Mouse (Mus musculus) brain, adult 2 months (tissue): ENCODE data around the gene Cers1.

Experiments
- DNase-seq: peaks from one replicate; pipeline ENCODE4 v3.0.0; 2011; ENCODE audit warnings: low read depth, low spot score

The Cers1 gene

DNA sequence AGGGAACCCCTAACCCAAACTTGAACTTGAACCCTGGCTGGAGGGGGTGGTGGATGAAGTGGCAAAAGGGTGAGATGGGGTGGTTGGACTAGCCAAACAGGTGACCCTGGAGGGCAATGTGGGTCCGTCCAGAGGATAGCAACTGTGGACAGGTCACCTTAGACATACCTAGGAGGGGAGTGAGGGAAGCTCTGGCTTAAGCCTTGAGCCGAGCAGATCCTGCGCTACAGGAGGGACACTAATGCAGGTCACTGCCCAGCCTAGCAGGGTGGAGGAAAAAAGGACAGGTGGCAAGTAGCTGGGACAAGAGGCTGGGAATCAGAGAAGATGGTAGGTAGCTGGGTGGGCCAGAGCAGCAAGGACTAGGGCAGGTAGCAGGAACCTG lies 36.4 kb downstream of the Cers1 start:
- no peak for DNase-seq

DNA sequence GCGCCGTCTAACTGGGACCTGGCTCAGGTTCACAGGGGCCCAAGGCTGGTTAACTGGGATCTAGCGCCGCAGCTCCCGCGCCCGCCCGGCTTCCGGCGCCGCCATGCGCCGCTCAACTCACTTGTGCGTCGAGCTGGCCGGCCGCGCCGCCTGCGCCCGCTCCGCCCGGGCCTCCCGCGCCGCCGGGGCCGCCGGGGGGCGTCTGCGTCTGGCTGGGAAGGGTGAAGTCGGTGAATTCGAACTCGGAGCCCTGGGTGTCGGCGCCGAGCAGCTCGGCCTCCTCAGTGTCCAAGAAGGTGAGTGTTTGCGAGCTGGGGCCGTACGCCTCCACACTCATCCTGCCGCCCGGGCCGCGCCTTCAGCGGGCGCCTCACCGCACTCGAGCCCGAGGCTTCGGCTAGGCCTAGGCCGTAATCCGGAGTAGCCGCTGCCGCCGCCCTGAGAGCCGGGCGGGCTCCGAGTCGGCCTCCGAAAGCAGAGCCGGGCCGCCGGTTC lies 37.1 kb downstream of the Cers1 start:
- peak; percentile 39 for DNase-seq

DNA sequence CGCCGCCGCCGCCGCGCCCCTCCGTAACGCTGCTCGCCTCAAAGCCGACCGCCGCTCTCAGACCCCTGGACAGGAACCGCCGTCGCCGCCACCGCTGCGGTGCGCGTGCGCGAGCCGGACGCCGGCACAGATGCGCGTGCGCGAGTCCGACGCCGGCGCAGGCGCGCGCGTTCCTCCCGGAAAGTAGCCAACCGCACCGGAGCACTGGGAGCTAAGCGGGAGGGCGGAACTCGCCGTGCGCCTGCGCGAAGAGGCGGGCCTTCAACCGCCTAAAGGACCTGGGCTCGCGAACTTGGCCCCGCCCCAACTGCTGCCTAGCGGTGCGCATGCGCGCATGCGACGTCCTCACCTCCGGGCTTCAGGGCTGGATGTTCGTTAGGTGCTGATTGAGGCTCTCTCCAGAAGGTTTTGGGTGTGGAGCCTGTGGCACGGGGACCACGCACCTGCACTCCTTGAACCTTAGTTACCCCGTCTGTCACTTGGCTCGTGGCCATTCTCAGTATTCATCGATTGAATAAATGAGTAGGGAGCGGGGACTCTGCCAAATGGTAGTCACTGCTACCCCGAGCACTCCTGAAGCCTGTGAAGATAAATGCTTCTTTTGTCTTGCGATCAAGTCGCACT lies 37.7 kb downstream of the Cers1 start, which contains the start of gene Upf1:
Gene Upf1, minus strand, starts transcription at position 85 of the 624 bp plus-strand sequence.
- peak; percentile 99 for DNase-seq

DNA sequence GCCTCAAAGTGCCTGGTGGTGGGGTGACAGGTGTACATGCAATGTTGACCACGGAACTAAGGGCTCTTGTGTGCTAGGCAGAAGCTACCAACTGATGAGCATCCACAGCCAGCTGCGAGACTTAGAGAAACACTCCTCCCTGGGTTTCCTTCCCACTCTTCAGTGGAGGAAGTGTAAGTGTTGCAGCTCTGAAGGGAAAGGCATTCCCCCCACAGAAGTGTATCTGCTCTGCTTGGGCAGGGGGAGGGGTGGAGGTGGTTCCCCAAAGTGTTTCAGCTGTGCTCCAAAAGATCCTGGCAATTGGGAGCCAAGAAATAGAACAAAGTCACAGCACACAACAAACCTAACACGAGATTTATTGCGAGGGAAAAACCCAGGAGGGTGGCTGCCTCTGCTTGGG lies 38.4 kb downstream of the Cers1 start:
- DNase-seq, result peak; percentile 85

DNA sequence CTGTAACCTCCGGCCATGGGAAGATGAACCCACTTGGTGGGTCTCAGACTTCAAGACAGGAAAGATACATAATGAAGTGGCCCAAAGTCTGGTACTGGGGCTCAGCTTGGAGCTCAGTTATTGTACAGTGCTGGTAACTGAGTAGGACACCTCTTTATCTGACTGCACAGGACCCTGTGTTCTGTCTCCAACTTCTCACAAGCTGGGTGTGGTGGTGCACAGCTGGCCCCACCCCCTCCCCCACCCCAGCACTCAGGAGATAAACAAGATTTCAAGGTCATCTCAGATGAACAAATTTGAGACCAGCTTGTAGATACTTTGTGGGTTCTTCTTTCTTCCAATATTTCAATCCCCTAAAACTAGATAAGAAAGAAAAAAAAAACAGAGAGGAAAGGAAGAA lies 40.5 kb downstream of the Cers1 start:
- no peak for DNase-seq

DNA sequence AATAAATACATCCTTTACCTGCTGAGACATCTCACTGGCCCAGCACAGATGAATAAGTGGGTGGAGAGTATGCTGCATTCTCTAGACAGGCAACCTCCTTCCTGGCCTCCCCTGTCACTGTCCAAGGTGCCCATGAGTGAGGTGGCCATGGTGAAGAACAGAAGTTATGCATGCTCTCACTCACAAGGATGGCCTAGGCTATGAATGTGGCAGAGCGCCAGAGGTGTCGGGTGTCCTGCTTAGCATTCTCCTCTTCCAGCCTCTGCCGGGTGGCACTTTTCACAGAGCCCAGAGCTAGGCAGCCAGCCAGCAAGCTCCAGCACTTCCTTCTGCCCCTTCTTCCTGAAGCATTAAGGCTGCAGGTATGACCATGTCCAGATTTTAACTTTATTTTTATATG lies 43.8 kb downstream of the Cers1 start:
- DNase-seq, result no peak

DNA sequence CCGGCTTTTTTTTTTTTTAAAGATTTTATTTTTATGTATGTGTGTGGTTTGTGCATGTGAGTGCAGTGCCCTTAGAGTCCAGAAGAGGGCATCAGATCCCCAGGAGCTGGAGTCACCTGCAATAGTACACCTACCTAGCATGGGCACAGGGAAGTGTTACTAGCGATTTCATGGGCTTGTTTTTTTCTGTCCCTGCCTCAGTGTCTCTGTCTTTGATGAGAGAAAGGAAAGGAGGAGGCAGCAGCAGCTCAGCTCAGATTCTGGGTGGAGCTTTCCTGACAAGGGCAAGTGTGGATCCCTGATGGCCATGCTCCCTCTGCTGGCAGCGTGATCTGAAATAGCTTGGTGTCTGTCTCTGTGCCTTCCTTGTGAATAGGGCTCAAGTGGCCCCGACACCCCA lies 45.2 kb downstream of the Cers1 start:
- no peak for DNase-seq

DNA sequence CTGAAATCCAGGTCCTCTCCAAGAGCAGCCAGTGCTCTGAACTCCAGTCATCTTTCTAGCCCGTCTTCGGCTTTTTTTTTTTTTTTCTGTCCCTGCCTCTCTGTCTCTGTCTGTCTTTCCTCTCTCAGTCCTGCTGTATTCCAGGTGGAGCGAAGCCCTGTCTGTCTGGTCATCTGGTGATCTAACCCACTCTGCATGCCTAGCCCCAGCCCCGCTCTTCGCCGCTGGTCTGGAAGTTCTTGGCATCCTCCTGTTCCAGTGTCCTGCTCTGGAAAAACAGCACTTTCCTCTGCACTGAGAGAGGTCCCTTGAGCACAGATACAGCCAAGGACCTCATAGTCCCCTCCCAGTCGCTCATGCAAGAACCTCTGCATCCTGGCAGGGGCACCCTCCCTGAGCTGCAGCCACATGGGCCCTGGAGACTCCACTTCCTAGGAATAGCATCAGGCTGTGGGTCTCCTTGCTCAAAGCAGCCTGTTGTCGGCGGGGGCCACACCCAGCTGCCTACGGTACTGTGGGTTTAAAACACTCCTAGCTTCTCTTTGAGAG lies 46.0 kb downstream of the Cers1 start:
- DNase-seq, result no peak

DNA sequence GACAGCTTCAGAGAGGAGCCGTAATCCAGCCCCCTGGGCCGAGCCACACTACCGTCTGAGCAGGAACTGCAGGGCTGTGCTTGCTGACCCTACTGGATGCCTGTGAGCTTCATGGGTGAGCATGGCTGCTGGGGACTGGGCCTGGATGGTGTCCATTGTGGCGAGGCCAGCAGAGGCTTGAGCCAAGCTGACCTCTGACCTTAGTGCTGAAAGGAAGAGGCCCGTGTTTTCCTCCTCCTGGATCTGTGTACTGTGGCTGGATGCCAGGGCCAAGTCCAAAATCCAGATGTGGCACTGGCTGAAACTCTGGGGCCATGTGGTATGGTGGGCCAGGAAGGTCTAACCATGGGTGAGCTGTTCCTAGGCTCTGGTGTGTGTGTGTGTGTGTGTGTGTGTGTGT lies 48.5 kb downstream of the Cers1 start:
- no peak for DNase-seq

DNA sequence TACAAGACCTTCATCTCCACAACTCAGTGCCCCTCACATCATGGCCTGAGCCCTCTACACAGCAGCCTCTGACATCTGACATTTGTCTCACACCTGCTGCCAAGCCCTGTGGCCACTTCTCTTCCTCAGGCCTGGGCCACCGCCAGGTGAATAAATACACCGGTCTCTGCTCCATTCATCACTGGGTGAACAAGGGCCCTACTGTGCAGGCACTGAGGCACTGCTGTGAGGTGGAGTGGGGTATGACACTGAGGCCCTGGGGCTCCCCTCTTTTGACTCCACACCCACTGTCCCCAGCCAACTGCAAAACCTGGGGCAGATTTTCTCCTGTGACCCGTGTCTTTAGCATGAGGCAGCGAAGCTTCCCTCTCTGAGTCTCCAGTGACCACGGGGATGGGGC lies 51.0 kb downstream of the Cers1 start:
- DNase-seq, result no peak

DNA sequence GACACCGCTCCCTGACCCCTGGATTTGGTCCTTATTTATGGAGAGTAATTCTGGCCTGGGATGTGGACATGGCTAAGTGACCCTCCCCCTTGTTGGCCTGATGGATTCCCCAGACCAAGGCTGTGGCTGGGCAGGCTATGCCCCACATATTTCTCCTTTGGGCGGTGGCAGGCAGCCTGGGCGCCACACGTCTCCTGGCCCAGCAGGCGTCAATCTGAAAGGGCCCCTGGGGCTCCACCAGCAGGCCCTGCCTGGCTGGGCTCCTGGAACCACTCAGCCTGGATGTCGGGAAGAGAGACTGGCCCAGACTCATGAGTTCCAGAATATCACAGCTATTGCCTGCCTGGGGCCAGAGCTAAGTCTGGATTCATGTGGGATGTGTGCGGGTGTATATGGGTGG lies 54.9 kb downstream of the Cers1 start:
- no peak for DNase-seq

DNA sequence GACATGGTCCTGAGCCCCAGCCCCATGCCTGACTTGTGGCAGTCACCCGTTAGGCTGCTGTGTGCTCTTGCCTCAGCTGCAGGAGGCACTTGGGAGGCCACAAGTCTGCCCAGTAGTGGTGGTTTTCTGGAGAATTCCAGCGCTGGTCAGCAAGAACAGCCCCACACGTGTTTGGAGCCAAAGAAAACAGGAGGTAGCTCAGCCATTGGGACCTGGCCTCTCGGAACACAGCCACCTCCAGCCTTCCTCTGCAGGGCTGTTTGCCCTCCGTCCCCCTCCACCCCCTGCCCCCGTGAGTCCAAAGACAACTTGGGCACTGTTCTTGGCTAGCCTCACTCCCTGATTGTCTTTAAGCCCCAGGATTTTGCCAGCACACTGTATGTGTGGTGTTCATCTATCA lies 56.4 kb downstream of the Cers1 start:
- DNase-seq, result no peak

DNA sequence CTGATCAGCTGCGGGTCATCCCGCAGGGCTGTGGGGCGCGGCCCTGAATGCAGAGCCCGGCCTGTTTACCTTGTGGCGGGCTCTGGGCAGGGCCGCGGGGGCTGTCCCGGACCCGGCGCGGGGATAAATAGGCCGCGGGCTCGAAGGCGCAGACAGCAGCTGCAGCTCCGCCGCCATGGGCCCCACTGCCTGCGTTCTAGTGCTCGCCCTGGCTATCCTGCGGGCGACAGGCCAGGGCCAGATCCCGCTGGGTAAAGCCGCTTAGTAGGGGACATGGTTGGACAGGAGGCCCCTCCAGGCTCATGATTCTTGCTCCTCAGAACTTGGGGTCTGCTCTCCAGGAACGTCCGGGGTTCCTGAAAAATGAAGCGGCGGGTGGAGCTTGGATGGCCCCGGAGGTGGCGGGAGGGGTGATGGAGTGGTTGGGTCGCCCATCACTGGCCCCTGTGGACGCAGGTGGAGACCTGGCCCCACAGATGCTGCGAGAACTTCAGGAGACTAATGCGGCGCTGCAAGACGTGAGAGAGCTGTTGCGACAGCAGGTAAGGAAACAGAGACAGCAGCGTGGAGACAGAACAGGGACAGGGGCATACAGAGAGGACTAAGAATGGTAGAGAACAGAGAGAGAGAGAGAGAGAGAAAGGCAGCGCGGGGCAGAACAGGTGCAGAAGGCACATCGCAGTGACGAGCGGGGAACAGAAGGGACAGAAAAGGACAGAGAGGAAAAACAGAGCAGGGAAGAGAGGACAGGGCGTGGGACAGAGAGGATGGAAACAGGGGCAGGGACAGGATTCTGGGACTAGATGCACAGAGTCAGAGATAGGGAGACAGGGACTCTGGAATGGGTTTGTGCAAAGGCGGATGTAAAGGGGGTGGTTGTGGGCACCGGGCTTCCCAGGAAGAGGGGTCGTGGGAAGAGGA lies 58.1 kb downstream of the Cers1 start, which contains the start of gene Comp:
Gene Comp, plus strand, starts transcription at position 162 of the 921 bp plus-strand sequence.
- no peak for DNase-seq

DNA sequence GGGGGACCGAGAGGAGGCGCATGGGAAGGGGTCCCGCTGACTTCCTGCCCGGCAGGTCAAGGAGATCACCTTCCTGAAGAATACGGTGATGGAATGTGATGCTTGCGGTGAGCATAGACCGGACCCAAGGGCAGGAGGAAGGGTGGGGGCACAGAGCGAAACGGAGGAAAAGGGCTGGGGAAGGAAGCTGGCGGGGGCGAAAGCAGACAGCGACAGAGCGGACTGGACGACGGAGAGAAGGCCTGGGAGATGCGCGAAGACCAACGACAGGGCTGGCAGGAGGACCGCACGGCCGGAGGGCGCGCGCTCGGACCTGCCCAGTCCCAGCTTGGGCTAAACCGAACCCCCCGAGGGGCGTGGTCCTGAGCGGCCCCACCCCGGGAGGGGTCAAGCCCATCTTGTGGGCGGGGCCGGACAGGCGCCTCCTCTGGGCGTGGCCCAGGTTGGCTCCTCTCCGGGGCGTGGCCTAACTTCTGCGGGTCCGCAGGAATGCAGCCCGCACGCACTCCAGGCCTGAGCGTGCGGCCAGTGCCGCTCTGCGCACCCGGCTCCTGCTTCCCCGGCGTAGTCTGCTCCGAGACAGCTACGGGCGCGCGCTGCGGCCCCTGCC lies 58.8 kb downstream of the Cers1 start:
- DNase-seq, result peak; percentile 84

DNA sequence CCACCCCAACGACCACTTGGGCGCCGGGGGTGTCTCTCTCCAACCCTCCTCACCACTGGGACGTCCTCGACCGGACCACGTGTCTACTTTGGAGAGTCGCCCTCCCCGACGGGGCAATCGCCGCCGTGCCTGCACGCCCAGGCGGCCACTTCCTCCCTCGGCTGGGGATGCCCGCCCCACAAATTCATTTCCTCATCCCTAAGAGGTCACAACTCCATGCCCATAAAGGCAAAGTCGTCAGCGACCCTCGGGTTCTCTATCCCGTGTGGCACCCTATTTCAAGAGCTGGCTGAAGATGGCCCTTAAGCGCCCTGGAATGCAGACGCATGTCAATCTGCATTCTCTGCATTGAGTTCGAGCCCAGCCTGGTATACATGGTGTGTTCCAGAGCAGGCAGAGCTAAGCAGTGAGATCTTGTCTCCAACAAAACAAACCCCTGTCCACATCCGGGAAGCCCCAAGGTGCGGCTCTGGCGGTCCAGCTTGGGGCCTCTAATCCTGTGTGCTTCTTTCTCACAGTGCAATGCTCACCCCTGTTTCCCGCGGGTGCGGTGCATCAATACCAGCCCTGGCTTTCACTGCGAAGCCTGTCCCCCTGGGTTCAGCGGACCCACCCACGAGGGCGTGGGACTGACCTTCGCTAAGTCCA lies 59.8 kb downstream of the Cers1 start:
- DNase-seq, result no peak

DNA sequence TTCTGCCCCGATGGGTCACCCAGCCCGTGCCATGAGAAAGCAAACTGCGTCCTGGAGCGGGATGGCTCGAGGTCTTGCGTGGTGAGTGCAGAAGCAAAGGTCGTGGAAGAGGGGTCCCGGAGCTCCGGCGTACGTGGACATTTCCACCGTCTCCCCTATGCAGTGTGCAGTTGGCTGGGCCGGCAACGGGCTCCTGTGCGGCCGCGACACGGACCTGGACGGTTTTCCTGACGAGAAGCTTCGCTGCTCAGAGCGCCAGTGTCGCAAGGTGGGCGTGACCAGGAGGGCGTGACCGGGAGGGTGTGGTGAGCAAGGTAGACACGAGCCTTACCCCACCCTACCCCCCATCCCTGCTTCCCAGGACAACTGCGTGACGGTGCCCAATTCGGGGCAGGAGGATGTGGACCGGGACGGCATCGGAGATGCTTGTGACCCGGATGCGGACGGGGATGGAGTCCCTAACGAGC lies 60.7 kb downstream of the Cers1 start:
- DNase-seq, result no peak

DNA sequence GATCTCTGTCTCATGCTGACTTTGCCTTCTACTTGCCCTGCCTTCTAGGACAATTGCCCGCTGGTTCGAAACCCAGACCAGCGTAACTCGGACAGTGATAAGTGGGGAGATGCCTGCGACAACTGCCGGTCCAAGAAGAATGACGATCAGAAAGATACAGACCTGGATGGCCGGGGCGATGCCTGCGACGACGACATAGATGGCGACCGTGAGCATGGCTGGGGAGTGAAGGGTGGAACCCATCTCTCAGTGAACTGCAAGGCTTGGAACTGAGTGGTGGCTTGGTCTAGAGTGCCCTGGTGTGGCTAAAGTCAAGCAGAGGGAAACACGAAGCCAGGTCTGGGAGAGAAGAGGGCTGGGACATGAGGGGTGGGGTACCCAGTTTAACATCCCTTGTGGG lies 61.5 kb downstream of the Cers1 start:
- no peak for DNase-seq

DNA sequence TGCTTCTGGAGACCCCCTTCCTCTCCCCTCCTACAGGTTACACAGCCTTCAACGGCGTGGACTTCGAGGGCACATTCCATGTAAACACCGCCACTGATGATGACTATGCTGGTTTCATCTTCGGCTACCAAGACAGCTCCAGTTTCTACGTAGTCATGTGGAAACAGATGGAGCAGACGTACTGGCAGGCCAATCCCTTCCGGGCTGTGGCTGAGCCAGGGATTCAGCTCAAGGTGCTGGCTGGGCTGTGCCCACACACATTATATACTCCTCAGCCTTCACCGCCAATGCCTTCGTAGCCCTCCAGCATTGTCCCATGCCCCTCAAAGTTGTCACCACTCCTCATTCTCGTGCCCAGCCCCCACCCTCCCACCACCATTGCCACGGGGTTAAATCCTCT lies 64.5 kb downstream of the Cers1 start:
- DNase-seq, result peak; percentile 83
